Mouse (Mus musculus): Measurements from ENCODE around the gene Jazf1. TPM values are rescaled to one million over a fixed set of nuclear protein-coding genes. Genes with fewer than 3 reads are reported as not detected.

Gene Jazf1
- polyA plus RNA-seq, 1 experiment from 2014 or later, result 3.3 TPM

GRCm38 (mm10) chr6:53045501-53045900 lies 22.9 kb downstream of the Jazf1 start:
- TF ChIP-seq EP300 (IDR thresholded peaks at IDR 0.05; ENCODE audit: low read depth) (no peak), CTCF (IDR thresholded peaks at IDR 0.05; ENCODE audit: low read depth) (no peak)
- 74% methylated on average over 2 of the region's 2 CpGs for WGBS (ENCODE audit: insufficient replicate concordance)
- no peak for DNase-seq
- H3K4me1 ChIP-seq (ENCODE audit: insufficient read depth), result no peaks in the 10 kb centered on the region
- H3K27me3 ChIP-seq (ENCODE audit: insufficient read depth, low read length), result no peaks in the 10 kb centered on the region
- no peaks in the 10 kb centered on the region for H3K36me3 ChIP-seq (replicated peaks; ENCODE audit: insufficient read depth, low read length)
- H3K27ac ChIP-seq (ENCODE audit: low read depth), result no peak overlapping the region
- H3K4me2 ChIP-seq (ENCODE audit: low read depth, low read length), result no peak overlapping the region
- ATAC-seq, result no peak
- no peaks in the 10 kb centered on the region for H3K9me3 ChIP-seq (ENCODE audit: low read length)
- no peak overlapping the region for H3K9ac ChIP-seq (replicated peaks)
- no peak overlapping the region for H3K4me3 ChIP-seq (ENCODE audit: low read depth, low read length)

GRCm38 (mm10) chr6:53038176-53038575 lies 30.3 kb downstream of the Jazf1 start:
- H3K4me3 ChIP-seq (ENCODE audit: low read depth, low read length), result no peak overlapping the region
- DNase-seq (no peak), ATAC-seq (no peak)
- no peak for TF ChIP-seq CTCF (IDR thresholded peaks at IDR 0.05; ENCODE audit: low read depth)
- no peak for TF ChIP-seq EP300 (IDR thresholded peaks at IDR 0.05; ENCODE audit: low read depth)
- H3K9me3 ChIP-seq (ENCODE audit: low read length), result no peaks in the 10 kb centered on the region
- no peak overlapping the region for H3K9ac ChIP-seq (replicated peaks)
- H3K27ac ChIP-seq (ENCODE audit: low read depth), result no peak overlapping the region
- peaks cover 6% of the 10 kb centered on the region; the same call in 1 of the 2 replicates for H3K4me1 ChIP-seq (ENCODE audit: insufficient read depth)
- 51% methylated on average over 3 of the region's 3 CpGs for WGBS (ENCODE audit: insufficient replicate concordance)
- no peaks in the 10 kb centered on the region for H3K36me3 ChIP-seq (replicated peaks; ENCODE audit: insufficient read depth, low read length)
- H3K4me2 ChIP-seq (ENCODE audit: low read depth, low read length), result no peak overlapping the region
- no peaks in the 10 kb centered on the region for H3K27me3 ChIP-seq (ENCODE audit: insufficient read depth, low read length)

GRCm38 (mm10) chr6:53034362-53035011 lies 33.9 kb downstream of the Jazf1 start:
- Histone ChIP-seq H3K27me3 (ENCODE audit: insufficient read depth, low read length) (no peaks in the 10 kb centered on the region), H3K9me3 (ENCODE audit: low read length) (no peaks in the 10 kb centered on the region), H3K4me2 (ENCODE audit: low read depth, low read length) (no peak overlapping the region), H3K4me3 (ENCODE audit: low read depth, low read length) (no peak overlapping the region), H3K27ac (ENCODE audit: low read depth) (peak overlapping the region; percentile 55), H3K9ac (replicated peaks) (no peak overlapping the region), H3K4me1 (ENCODE audit: insufficient read depth) (peaks cover 6% of the 10 kb centered on the region; the same call in 1 of the 2 replicates), H3K36me3 (replicated peaks; ENCODE audit: insufficient read depth, low read length) (no peaks in the 10 kb centered on the region)
- DNase-seq, result peak; percentile 31
- ATAC-seq, result peak; percentile 90
- TF ChIP-seq EP300 (IDR thresholded peaks at IDR 0.05; ENCODE audit: low read depth) (no peak), CTCF (IDR thresholded peaks at IDR 0.05; ENCODE audit: low read depth) (no peak)
- 63% methylated on average over 6 of the region's 6 CpGs for WGBS (ENCODE audit: insufficient replicate concordance)

GRCm38 (mm10) chr6:53032730-53033484 lies 35.5 kb downstream of the Jazf1 start:
- no peaks in the 10 kb centered on the region for H3K27me3 ChIP-seq (ENCODE audit: insufficient read depth, low read length)
- no peak for ATAC-seq
- no peak for TF ChIP-seq EP300 (IDR thresholded peaks at IDR 0.05; ENCODE audit: low read depth)
- TF ChIP-seq CTCF (IDR thresholded peaks at IDR 0.05; ENCODE audit: low read depth), result peak; percentile 69
- no peaks in the 10 kb centered on the region for H3K9me3 ChIP-seq (ENCODE audit: low read length)
- H3K36me3 ChIP-seq (replicated peaks; ENCODE audit: insufficient read depth, low read length), result no peaks in the 10 kb centered on the region
- DNase-seq, result peak; percentile 49
- no peak overlapping the region for H3K4me3 ChIP-seq (ENCODE audit: low read depth, low read length)
- no peak overlapping the region for H3K9ac ChIP-seq (replicated peaks)
- no peak overlapping the region for H3K4me2 ChIP-seq (ENCODE audit: low read depth, low read length)
- H3K4me1 ChIP-seq (ENCODE audit: insufficient read depth), result peaks cover 7% of the 10 kb centered on the region; the same call in 1 of the 2 replicates
- H3K27ac ChIP-seq (ENCODE audit: low read depth), result no peak overlapping the region
- 67% methylated on average over 4 of the region's 4 CpGs for WGBS (ENCODE audit: insufficient replicate concordance)

GRCm38 (mm10) chr6:53022069-53022468 lies 46.4 kb downstream of the Jazf1 start:
- no peak for TF ChIP-seq EP300 (IDR thresholded peaks at IDR 0.05; ENCODE audit: low read depth)
- no peak for TF ChIP-seq CTCF (IDR thresholded peaks at IDR 0.05; ENCODE audit: low read depth)
- Histone ChIP-seq H3K9me3 (ENCODE audit: low read length) (no peaks in the 10 kb centered on the region), H3K27ac (ENCODE audit: low read depth) (no peak overlapping the region), H3K27me3 (ENCODE audit: insufficient read depth, low read length) (no peaks in the 10 kb centered on the region), H3K4me3 (ENCODE audit: low read depth, low read length) (no peak overlapping the region), H3K4me1 (ENCODE audit: insufficient read depth) (no peaks in the 10 kb centered on the region), H3K36me3 (replicated peaks; ENCODE audit: insufficient read depth, low read length) (no peaks in the 10 kb centered on the region), H3K9ac (replicated peaks) (no peak overlapping the region), H3K4me2 (ENCODE audit: low read depth, low read length) (no peak overlapping the region)
- WGBS (ENCODE audit: insufficient replicate concordance), result 71% methylated on average over 2 of the region's 2 CpGs
- no peak for ATAC-seq
- no peak for DNase-seq

- Histone ChIP-seq H3K36me3 (replicated peaks; ENCODE audit: insufficient read depth, low read length) (no peaks in the 10 kb centered on the region), H3K9me3 (ENCODE audit: low read length) (no peaks in the 10 kb centered on the region), H3K9ac (replicated peaks) (no peak overlapping the region), H3K4me2 (ENCODE audit: low read depth, low read length) (no peak overlapping the region), H3K4me1 (ENCODE audit: insufficient read depth) (no peaks in the 10 kb centered on the region), H3K27me3 (ENCODE audit: insufficient read depth, low read length) (no peaks in the 10 kb centered on the region), H3K27ac (ENCODE audit: low read depth) (no peak overlapping the region), H3K4me3 (ENCODE audit: low read depth, low read length) (no peak overlapping the region)
- WGBS (ENCODE audit: insufficient replicate concordance), result 45% methylated on average over 2 of the region's 2 CpGs
- TF ChIP-seq EP300 (IDR thresholded peaks at IDR 0.05; ENCODE audit: low read depth) (no peak), CTCF (IDR thresholded peaks at IDR 0.05; ENCODE audit: low read depth) (no peak)
- ATAC-seq (no peak), DNase-seq (no peak)
Observed at GRCm38 (mm10) chr6:53021081-53021480, 47.4 kb downstream of the Jazf1 start.

Measured in liver, postnatal 0 days (tissue).